Mouse (Mus musculus) liver, embryonic 14.5 days (tissue): ENCODE measurements around the gene Caskin2. TPM values are rescaled to one million over a fixed set of nuclear protein-coding genes. Genes with fewer than 3 reads are reported as not detected.
"Not testable (repeated sequence)": the region's sequence is repeated elsewhere in the genome, so short reads cannot be mapped to it uniquely, and the experiment has no call there.

Experiments
- ATAC-seq: fragments of 200-750 bp; cut with Nextera tagmentation; 2 replicates; pipeline ENCODE4 v1.8.0; 2017; ENCODE audit warnings: moderate number of reproducible peaks, mild to moderate bottlenecking, moderate library complexity; ENCODE audit not compliant: insufficient read depth
- DNase-seq, 3 experiments: peaks; one replicate each; pipeline ENCODE4 v3.0.0-alpha.2; 2012 to 2013; ENCODE audit warnings: low read depth in 3 of 3, low spot score in 3 of 3
- H3K27ac ChIP-seq: fragments of 300-500 bp; sonication (generic); 2 replicates; pipeline ENCODE4 v1.5.1; 2014; ENCODE audit warnings: moderate library complexity, mild to moderate bottlenecking, control low read depth, inconsistent platforms
- H3K27me3 ChIP-seq: fragments of 300-500 bp; sonication (generic); 2 replicates; pipeline ENCODE4 v1.6.1; 2014; ENCODE audit warnings: mild to moderate bottlenecking, low read length, moderate library complexity; ENCODE audit not compliant: control insufficient read depth, insufficient read depth
- H3K36me3 ChIP-seq: fragments of 300-500 bp; sonication (generic); replicated peaks from 2 replicates; pipeline ENCODE4 v1.6.1; 2014; ENCODE audit warnings: low read depth; ENCODE audit not compliant: control insufficient read depth, insufficient read depth
- H3K4me1 ChIP-seq, 2 experiments: fragments of 200-500 bp in 1 of 2; fragments of 300-500 bp in 1 of 2; sonication (generic) in 1 of 2; replicated peaks; 2 replicates each; pipeline ENCODE4 v1.6.1; 2012 to 2014; ENCODE audit warnings: antibody characterized with exemption in 1 of 2, inconsistent platforms in 1 of 2, low read length in 1 of 2; ENCODE audit not compliant: control insufficient read depth in 2 of 2, insufficient read depth in 2 of 2
- H3K4me2 ChIP-seq: fragments of 300-500 bp; sonication (generic); 2 replicates; pipeline ENCODE4 v1.6.1; 2014; ENCODE audit warnings: low read depth, mild to moderate bottlenecking, control low read depth, moderate library complexity
- H3K4me3 ChIP-seq, 2 experiments: fragments of 200-500 bp in 1 of 2; fragments of 300-500 bp in 1 of 2; sonication (generic) in 1 of 2; 2 replicates each; pipeline ENCODE4 v1.5.1; 2012 to 2014; ENCODE audit warnings: low read depth in 2 of 2, low read length in 2 of 2, mild to moderate bottlenecking in 2 of 2, control low read depth in 1 of 2, inconsistent platforms in 1 of 2, moderate library complexity in 1 of 2; ENCODE audit not compliant: insufficient read depth in 1 of 2
- H3K9ac ChIP-seq: fragments of 300-500 bp; sonication (generic); replicated peaks from 2 replicates; pipeline ENCODE4 v1.6.1; 2014; ENCODE audit warnings: mild to moderate bottlenecking, control low read depth, moderate library complexity
- H3K9me3 ChIP-seq: fragments of 300-500 bp; sonication (generic); 2 replicates; pipeline ENCODE4 v1.6.1; 2016; ENCODE audit warnings: low read length, mixed read lengths; ENCODE audit not compliant: control insufficient read depth
- CTCF ChIP-seq: IDR thresholded peaks from 2 replicates; pipeline ENCODE4 v1.5.1; 2016; ENCODE audit warnings: antibody characterized with exemption, low read depth, control low read depth
- EP300 ChIP-seq: IDR thresholded peaks from 2 replicates; pipeline ENCODE4 v1.6.1; 2016; ENCODE audit warnings: antibody characterized with exemption, low read depth
- WGBS: fragments of 180-500 bp; shearing (Covaris S2); extraction: QIAGEN DNeasy Blood & Tissue Kit; methylation state at CpG from one replicate; pipeline ENCODE4 v1.1.7; 2014; ENCODE audit not compliant: insufficient replicate concordance; 5-methylcytosine and 5-hydroxymethylcytosine counted together
- polyA plus RNA-seq, 2 experiments: library from polyadenylated mRNA; depleted of rRNA in 1 of 2; stranded (reverse) in 1 of 2; unstranded in 1 of 2; fragments of >200 nt; fragmentation: Nextera tagmentation in 1 of 2; extraction: Ambion mirVana in 1 of 2; gene quantifications; 2 replicates each; pipeline versions ENCODE4 v1.2.1 to v1.2.3; 2012 to 2014

Caskin2 gene
- polyA plus RNA-seq, 2 experiments, result 4.9 to 7.1 TPM

DNA sequence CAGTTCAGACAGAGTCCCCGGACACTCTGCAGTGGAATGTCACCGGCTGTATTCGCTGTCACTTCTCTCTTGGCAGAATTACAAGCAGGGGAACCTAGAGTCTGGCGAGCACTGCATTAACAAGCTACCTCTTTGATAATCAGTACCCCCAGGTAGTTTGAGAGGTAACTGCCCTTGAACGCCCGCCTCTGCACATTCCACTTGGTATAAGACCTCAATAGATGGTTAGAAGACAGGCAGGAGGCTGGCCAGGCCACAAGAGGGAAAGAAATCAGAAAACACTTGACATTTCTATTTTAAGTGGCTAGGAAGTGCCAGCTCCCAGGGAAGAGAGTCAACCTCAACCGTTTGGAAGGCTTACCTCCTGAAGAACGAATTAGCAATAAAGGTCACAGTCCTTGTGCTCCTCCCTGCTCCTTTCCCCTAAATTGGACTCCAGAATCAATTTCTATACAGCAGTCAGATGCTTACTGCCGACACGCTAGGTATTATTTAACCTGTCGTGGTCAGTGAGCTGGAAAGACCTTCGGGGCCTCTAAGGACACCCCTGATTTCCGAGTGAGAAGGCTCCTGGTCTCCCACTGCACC lies 47.0 kb downstream of the Caskin2 start:
- WGBS, result 42% methylated on average over 13 of the region's 13 CpGs

GRCm38 (mm10) chr11:115765607-115766141 lies 47.8 kb downstream of the Caskin2 start:
- peak overlapping the region; percentile 93 for H3K9ac ChIP-seq
- DNase-seq (peak in 1 of 3 experiments; percentile 30), ATAC-seq (peak; percentile 85)
- H3K4me2 ChIP-seq, result peak overlapping the region; percentile 86
- no peaks in the 10 kb centered on the region for H3K36me3 ChIP-seq
- no peaks in the 10 kb centered on the region for H3K9me3 ChIP-seq
- 0 out of 2 replicates have a peak, but pooled peaks have one; percentile 10 for TF ChIP-seq CTCF
- no peak for TF ChIP-seq EP300
- under 1% methylated on average over 34 of the region's 34 CpGs for WGBS
- no peaks in the 10 kb centered on the region for H3K27me3 ChIP-seq
- H3K4me1 ChIP-seq, result peaks cover 14 to 31% of the 10 kb centered on the region in 2 experiments; a peak in 3 of 4 replicates
- H3K27ac ChIP-seq, result peak overlapping the region; percentile 84
- peak overlapping the region; percentile 90 to 91 for H3K4me3 ChIP-seq

More for the DNA sequence above, 47.0 kb downstream of the Caskin2 start:
- Histone ChIP-seq H3K4me2 (peak overlapping the region; percentile 86), H3K27me3 (no peaks in the 10 kb centered on the region), H3K4me1 (peaks cover 18 to 35% of the 10 kb centered on the region in 2 experiments), H3K27ac (peak overlapping the region; percentile 84), H3K9me3 (no peaks in the 10 kb centered on the region), H3K4me3 (peak overlapping the region; percentile 90 to 91), H3K9ac (peak overlapping the region; percentile 93), H3K36me3 (no peaks in the 10 kb centered on the region)
- no peak for ATAC-seq
- DNase-seq, result no peak
- TF ChIP-seq CTCF (no peak), EP300 (no peak)

DNA sequence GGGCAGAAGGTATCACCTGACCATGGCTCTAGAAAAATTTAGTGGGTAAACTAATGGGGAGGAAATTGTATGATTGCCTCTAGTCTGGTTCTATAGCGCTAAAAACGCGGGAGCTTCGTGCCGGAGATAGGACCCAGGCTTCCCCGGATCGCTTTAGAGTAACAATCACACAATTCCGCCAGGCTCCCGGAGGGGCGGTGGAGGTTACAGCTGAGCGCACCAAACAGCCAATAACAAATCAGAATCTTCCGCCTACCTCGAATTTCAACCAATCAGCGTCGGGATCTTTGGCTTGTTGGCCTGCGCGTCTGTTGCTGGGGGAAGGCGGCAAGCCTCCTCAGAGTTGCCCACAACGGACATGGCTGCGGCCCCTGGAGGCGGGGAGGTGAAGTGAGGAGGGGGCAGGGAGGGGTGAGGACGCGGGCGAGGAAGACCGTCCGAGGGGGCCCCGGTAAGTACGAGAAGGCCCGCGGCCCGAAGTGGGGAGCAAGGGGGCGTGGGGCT lies 48.3 kb downstream of the Caskin2 start, which contains the start of gene Tmem94:
Gene Tmem94, plus strand, starts transcription at position 331 of the 504 bp plus-strand sequence.
- Histone ChIP-seq H3K9ac (peak within 1 kb of the TSS; percentile 93), H3K4me2 (peak within 1 kb of the TSS; percentile 86), H3K27ac (peak within 1 kb of the TSS; percentile 84), H3K4me3 (peak within 1 kb of the TSS; percentile 90 to 91), H3K27me3 (no peaks in the 10 kb centered on the region), H3K9me3 (no peaks in the 10 kb centered on the region), H3K36me3 (no peaks in the 10 kb centered on the region), H3K4me1 (peaks cover 12 to 26% of the 10 kb centered on the region in 2 experiments; a peak in 3 of 4 replicates)
- ATAC-seq (peak; percentile 93), DNase-seq (peak; percentile 98 to 99 (median 99))
- WGBS, result under 1% methylated on average over 32 of the region's 32 CpGs
- TF ChIP-seq CTCF (peak; percentile 60), EP300 (peak; percentile 85)

- TF ChIP-seq EP300 (no peak), CTCF (no peak)
- Histone ChIP-seq H3K27ac (peak overlapping the region; percentile 55), H3K27me3 (no peaks in the 10 kb centered on the region), H3K9ac (peak overlapping the region; percentile 62), H3K9me3 (no peaks in the 10 kb centered on the region), H3K4me3 (peak overlapping the region; percentile 37 to 90; a peak in 3 of 4 replicates), H3K36me3 (no peaks in the 10 kb centered on the region), H3K4me1 (peaks cover 12 to 21% of the 10 kb centered on the region in 2 experiments; a peak in 3 of 4 replicates), H3K4me2 (peak overlapping the region; percentile 74)
- 23% methylated on average over 2 of the region's 2 CpGs for WGBS
- ATAC-seq, result no peak
- no peak for DNase-seq
These were observed 48.7 kb downstream of the Caskin2 start for GRCm38 (mm10) chr11:115764698-115765097.

DNA sequence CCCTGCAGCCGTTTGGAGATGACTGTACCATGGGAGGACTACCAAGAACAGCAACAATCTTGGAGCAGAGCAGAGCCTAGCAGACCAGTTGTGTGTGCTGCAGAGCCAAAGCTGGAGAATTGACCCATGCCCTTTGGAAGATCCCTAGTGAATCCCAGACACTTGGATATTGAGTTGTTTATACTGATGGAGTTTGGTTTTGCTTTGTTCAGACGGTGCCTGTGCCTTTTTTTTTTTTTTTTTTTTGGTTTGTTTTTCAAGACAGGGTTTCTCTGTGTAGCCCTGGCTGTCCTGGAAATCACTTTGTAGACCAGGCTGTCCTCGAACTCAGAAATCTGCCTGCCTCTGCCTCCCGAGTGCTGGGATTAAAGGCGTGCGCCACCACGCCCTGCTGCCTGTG lies 51.3 kb downstream of the Caskin2 start:
- WGBS, result 82% methylated on average over 7 of the region's 7 CpGs
- not testable (repeated sequence) for H3K4me2 ChIP-seq, H3K9ac ChIP-seq, DNase-seq, H3K27me3 ChIP-seq, H3K36me3 ChIP-seq, H3K4me3 ChIP-seq, ATAC-seq, H3K9me3 ChIP-seq, H3K27ac ChIP-seq
- H3K4me1 ChIP-seq, result peaks cover 12 to 13% of the 10 kb centered on the region in 2 experiments; a peak in 3 of 4 replicates
